Mouse (Mus musculus) C3H10T1/2 (cell line): ENCODE results near the gene Esp8. TPM values are rescaled to one million over a fixed set of nuclear protein-coding genes. Genes with fewer than 3 reads are reported as not detected.

Source experiments
- polyA plus RNA-seq, 2 experiments: library from polyadenylated mRNA; unstranded; fragments of >200 nt; fragmentation: generic; extraction: Trizol; gene quantifications; one replicate each; pipeline ENCODE4 v1.2.1; 2012; ENCODE audit warnings: missing spikeins in 2 of 2

Gene Esp8
- not detected for polyA plus RNA-seq

GRCm38 (mm10) chr17:40519818-40520217 is at the start of gene Esp8:
Esp8 (plus strand) TSS chr17:40520022.

GRCm38 (mm10) chr17:40561207-40561606 is 41.4 kb downstream of the Esp8 start, which contains the start of gene Esp6:
Esp6 (plus strand) TSS chr17:40561507.

Other genes with a start within 250 kb of the Esp8 start
- not detected for gene Crisp1, start 200.8 kb upstream of the Esp8 start, polyA plus RNA-seq
- not detected for gene Esp6, start 41.5 kb downstream of the Esp8 start, polyA plus RNA-seq
- not detected for gene Esp4, start 78.6 kb downstream of the Esp8 start, polyA plus RNA-seq
- not detected for gene Esp3, start 112.1 kb downstream of the Esp8 start, polyA plus RNA-seq
- not detected for gene Esp1, start 207.1 kb downstream of the Esp8 start, polyA plus RNA-seq